Mouse (Mus musculus): Measurements from ENCODE around the gene Cox11. TPM values are rescaled to one million over a fixed set of nuclear protein-coding genes. Genes with fewer than 3 reads are reported as not detected.

Cox11 gene
- 11.5 TPM for polyA plus RNA-seq (2012; fragmentation: generic; extraction: Trizol)
- long read RNA-seq, experiment 1, transcript Cox11-201 (4 exons, 1,224 nt), result major isoform, 13 of 16 reads
- long read RNA-seq, experiment 1, partial matches to known transcripts, result 0 of 16 reads
- long read RNA-seq, experiment 1, other reads (novel, unspliced or antisense), result 2 of 16 reads
- long read RNA-seq, experiment 2, transcript Cox11-201 (4 exons, 1,224 nt), result major isoform, 40 of 46 reads
- long read RNA-seq, experiment 2, partial matches to known transcripts, result 0 of 46 reads
- long read RNA-seq, experiment 2, other reads (novel, unspliced or antisense), result 6 of 46 reads

DNA sequence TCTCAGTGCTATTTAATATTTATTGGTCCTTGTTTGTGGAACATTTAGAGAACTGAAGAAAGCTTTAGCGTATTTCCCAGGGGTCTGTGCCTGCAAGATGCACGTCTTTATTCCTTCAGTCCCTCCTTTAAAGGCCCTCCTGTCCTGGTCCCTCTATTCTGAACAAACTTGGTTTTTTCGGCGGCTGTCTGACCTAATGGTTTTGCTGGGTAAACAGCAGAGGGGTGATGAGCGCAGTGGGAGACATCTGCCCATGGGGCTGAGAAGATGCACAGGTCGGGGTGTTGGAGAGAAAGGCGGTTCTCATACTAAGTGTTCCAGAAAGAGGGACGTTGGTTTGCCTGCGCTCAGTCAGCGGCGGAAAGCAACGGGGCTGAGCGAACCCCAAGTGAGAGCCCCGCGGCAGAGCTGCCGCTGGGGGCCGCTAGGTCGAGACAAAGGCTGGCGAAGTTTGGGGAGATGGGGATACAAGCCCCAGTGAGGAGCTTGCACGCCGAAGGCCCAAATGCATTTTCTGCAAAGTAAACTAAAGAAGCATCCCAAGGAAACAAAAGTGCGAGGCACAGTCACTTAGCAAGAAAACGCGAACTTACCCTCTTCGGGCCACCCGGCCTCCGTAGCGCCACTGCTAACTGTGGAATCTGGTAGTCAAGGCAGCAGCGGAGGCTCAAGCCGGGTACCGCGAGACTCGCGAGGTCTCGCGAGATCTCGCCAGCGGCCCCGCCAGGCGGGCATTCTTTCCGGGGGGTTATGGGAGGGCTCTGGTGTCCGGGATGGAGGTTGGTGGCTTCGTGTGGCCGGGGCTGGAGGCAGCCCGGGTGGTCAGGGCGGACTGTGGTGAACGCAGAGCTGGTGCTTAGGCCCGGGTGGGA is at the start of gene Cox11, which contains the start of gene Stxbp4:
TSS of gene Cox11 (plus strand) at position 734 of the 872 bp plus-strand sequence.
TSS of gene Stxbp4 (minus strand) at position 645 of the 872 bp plus-strand sequence.
- Histone ChIP-seq H3K79me3 (ENCODE audit: low read depth) (peaks cover 46% of the 10 kb centered on the region), H3ac (ENCODE audit: control insufficient read depth, insufficient read length, low read depth) (peak within 1 kb of the TSS; percentile 97), H3K79me2 (ENCODE audit: control insufficient read depth, insufficient read depth) (peaks cover 78% of the 10 kb centered on the region), H3K4me3 (ENCODE audit: insufficient read depth, poor library complexity, severe bottlenecking) (peak within 1 kb of the TSS; percentile 94), H3K36me3 (ENCODE audit: control insufficient read depth, insufficient read depth) (peaks cover 22% of the 10 kb centered on the region), H3K27me3 (ENCODE audit: control insufficient read depth, insufficient read depth, insufficient read length) (no peaks in the 10 kb centered on the region)
- no peak for TF ChIP-seq FOSL1 (IDR thresholded peaks at IDR 0.05; ENCODE audit: insufficient read depth, low read length, poor library complexity, severe bottlenecking)
- TF ChIP-seq MAX (IDR thresholded peaks at IDR 0.05), result peak; percentile 52

DNA sequence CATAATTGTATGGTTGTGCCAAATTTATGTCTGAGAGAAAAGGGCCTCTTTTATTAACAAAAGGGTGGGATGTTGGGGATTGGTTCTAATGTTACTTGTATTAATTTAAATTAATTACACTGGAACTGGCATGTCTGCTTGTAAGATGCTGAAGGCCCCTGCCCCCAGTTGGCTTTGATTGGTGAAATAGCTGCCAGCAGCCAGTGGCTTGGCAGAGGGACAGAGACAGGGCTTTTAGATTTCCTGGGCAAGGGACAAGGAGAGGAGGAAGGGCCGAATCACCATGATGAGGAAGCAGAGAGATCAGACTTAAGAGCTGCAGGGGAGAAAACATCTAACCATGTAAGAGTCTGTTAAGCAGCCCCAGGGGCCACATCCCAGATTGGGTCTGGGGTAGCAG is 47.0 kb upstream of the Cox11 start:
- Histone ChIP-seq H3K4me3 (ENCODE audit: insufficient read depth, poor library complexity, severe bottlenecking) (no peak overlapping the region), H3ac (ENCODE audit: control insufficient read depth, insufficient read length, low read depth) (no peak overlapping the region), H3K27me3 (ENCODE audit: control insufficient read depth, insufficient read depth, insufficient read length) (no peaks in the 10 kb centered on the region), H3K79me3 (ENCODE audit: low read depth) (no peaks in the 10 kb centered on the region), H3K36me3 (ENCODE audit: control insufficient read depth, insufficient read depth) (peaks cover 23% of the 10 kb centered on the region), H3K79me2 (ENCODE audit: control insufficient read depth, insufficient read depth) (no peaks in the 10 kb centered on the region)
- TF ChIP-seq MAX (IDR thresholded peaks at IDR 0.05), result no peak
- TF ChIP-seq USF1 (IDR thresholded peaks at IDR 0.05; ENCODE audit: low read depth), result no peak
- no peak for TF ChIP-seq MYOG (IDR thresholded peaks at IDR 0.05; ENCODE audit: control insufficient read depth, extremely low read depth, insufficient read length)
- TF ChIP-seq CTCF (IDR thresholded peaks at IDR 0.05; ENCODE audit: control insufficient read depth, insufficient read depth, insufficient read length), result no peak
- no peak for TF ChIP-seq MYOD1 (IDR thresholded peaks at IDR 0.05; ENCODE audit: control insufficient read depth, insufficient read length, low read depth)
- no peak for TF ChIP-seq CEBPB (IDR thresholded peaks at IDR 0.05; ENCODE audit: low read depth)
- no peak for TF ChIP-seq FOSL1 (IDR thresholded peaks at IDR 0.05; ENCODE audit: insufficient read depth, low read length, poor library complexity, severe bottlenecking)

DNA sequence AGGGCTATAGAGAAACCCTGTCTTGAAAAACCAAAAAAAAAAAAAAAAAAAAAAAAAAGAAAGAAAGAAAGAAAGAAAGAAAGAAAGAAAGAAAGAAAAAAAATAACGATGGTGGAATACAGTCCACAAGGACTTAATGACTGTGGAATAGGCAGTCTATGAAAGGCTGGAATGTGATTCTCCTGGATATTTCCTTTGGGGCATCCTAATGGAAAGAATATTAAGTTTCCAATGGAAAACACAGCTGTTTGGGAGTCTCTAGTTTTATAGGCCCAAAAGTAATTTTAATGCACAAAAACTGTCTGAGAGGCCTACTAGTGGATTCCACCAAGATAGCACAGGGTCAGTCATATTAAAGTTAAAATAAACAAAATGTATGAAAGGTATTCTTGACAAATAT is 42.1 kb upstream of the Cox11 start:
- Histone ChIP-seq H3K27me3 (ENCODE audit: control insufficient read depth, insufficient read depth, insufficient read length) (no peaks in the 10 kb centered on the region), H3K79me3 (ENCODE audit: low read depth) (no peaks in the 10 kb centered on the region), H3ac (ENCODE audit: control insufficient read depth, insufficient read length, low read depth) (no peak overlapping the region), H3K36me3 (ENCODE audit: control insufficient read depth, insufficient read depth) (peaks cover 26% of the 10 kb centered on the region), H3K4me3 (ENCODE audit: insufficient read depth, poor library complexity, severe bottlenecking) (no peak overlapping the region), H3K79me2 (ENCODE audit: control insufficient read depth, insufficient read depth) (no peaks in the 10 kb centered on the region)
- TF ChIP-seq USF1 (IDR thresholded peaks at IDR 0.05; ENCODE audit: low read depth), result no peak

DNA sequence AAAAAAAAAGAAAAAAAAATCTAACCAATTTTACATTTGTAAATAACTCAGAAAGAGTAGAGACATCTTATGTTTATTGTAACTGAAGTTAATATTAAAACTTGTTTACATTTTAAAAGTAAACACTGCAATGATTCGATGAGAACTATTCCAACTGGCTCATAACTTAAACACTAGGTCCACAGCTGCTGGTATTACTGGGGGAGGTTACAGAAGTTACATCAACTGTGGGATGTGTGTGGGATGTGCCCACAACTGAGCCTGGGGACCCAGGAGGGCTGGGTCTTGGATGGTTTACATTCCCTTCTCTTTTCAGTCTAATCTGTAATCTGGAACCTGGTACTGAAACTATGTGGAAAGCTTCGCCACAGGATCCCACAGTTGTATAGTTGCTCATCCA is 34.9 kb upstream of the Cox11 start:
- no peaks in the 10 kb centered on the region for H3K79me3 ChIP-seq (ENCODE audit: low read depth)
- H3K4me3 ChIP-seq (ENCODE audit: insufficient read depth, poor library complexity, severe bottlenecking), result no peak overlapping the region
- TF ChIP-seq CTCF (IDR thresholded peaks at IDR 0.05; ENCODE audit: control insufficient read depth, insufficient read depth, insufficient read length) (no peak), MAX (IDR thresholded peaks at IDR 0.05) (no peak), MYOG (IDR thresholded peaks at IDR 0.05; ENCODE audit: control insufficient read depth, extremely low read depth, insufficient read length) (no peak), MYOD1 (IDR thresholded peaks at IDR 0.05; ENCODE audit: control insufficient read depth, insufficient read length, low read depth) (no peak), FOSL1 (IDR thresholded peaks at IDR 0.05; ENCODE audit: insufficient read depth, low read length, poor library complexity, severe bottlenecking) (no peak), USF1 (IDR thresholded peaks at IDR 0.05; ENCODE audit: low read depth) (no peak), CEBPB (IDR thresholded peaks at IDR 0.05; ENCODE audit: low read depth) (no peak)
- H3K79me2 ChIP-seq (ENCODE audit: control insufficient read depth, insufficient read depth), result no peaks in the 10 kb centered on the region
- H3K36me3 ChIP-seq (ENCODE audit: control insufficient read depth, insufficient read depth), result peaks cover 50% of the 10 kb centered on the region
- no peak overlapping the region for H3ac ChIP-seq (ENCODE audit: control insufficient read depth, insufficient read length, low read depth)
- H3K27me3 ChIP-seq (ENCODE audit: control insufficient read depth, insufficient read depth, insufficient read length), result no peaks in the 10 kb centered on the region

DNA sequence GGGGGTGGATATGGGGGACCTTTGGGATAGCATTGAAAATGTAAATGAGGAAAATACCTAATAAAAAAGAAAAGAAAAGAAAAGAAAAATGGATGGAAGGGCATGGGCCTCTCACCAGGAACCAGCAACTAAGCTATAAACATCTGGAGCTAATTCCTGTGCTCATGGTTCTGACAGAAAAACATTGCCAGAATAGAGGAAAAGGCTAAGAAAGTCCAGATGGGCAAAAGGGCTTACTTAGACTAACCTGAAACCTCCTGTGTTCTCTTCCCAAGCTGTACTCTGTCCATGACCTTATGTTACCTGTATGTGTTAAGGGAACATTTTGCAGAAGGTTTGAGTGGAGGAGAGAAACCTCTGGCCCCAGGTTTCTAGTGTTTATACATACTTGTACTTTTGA is 25.9 kb upstream of the Cox11 start:
- no peaks in the 10 kb centered on the region for H3K79me3 ChIP-seq (ENCODE audit: low read depth)
- no peak overlapping the region for H3K4me3 ChIP-seq (ENCODE audit: insufficient read depth, poor library complexity, severe bottlenecking)
- no peak for TF ChIP-seq MAX (IDR thresholded peaks at IDR 0.05)
- TF ChIP-seq CEBPB (IDR thresholded peaks at IDR 0.05; ENCODE audit: low read depth), result no peak
- no peak for TF ChIP-seq USF1 (IDR thresholded peaks at IDR 0.05; ENCODE audit: low read depth)
- TF ChIP-seq MYOD1 (IDR thresholded peaks at IDR 0.05; ENCODE audit: control insufficient read depth, insufficient read length, low read depth), result no peak
- TF ChIP-seq CTCF (IDR thresholded peaks at IDR 0.05; ENCODE audit: control insufficient read depth, insufficient read depth, insufficient read length), result no peak
- no peak for TF ChIP-seq MYOG (IDR thresholded peaks at IDR 0.05; ENCODE audit: control insufficient read depth, extremely low read depth, insufficient read length)
- no peak for TF ChIP-seq FOSL1 (IDR thresholded peaks at IDR 0.05; ENCODE audit: insufficient read depth, low read length, poor library complexity, severe bottlenecking)
- H3K36me3 ChIP-seq (ENCODE audit: control insufficient read depth, insufficient read depth), result peaks cover 24% of the 10 kb centered on the region
- H3K79me2 ChIP-seq (ENCODE audit: control insufficient read depth, insufficient read depth), result no peaks in the 10 kb centered on the region
- no peak overlapping the region for H3ac ChIP-seq (ENCODE audit: control insufficient read depth, insufficient read length, low read depth)
- H3K27me3 ChIP-seq (ENCODE audit: control insufficient read depth, insufficient read depth, insufficient read length), result no peaks in the 10 kb centered on the region
